Mouse (Mus musculus): Measurements from ENCODE around the gene Nrm. TPM values are rescaled to one million over a fixed set of nuclear protein-coding genes. Genes with fewer than 3 reads are reported as not detected.
"Not testable (repeated sequence)": the region's sequence is repeated elsewhere in the genome, so short reads cannot be mapped to it uniquely, and the experiment has no call there.

Gene Nrm
- polyA plus RNA-seq, 2 experiments from 2014 or later, result 38.4 to 44.7 TPM

DNA sequence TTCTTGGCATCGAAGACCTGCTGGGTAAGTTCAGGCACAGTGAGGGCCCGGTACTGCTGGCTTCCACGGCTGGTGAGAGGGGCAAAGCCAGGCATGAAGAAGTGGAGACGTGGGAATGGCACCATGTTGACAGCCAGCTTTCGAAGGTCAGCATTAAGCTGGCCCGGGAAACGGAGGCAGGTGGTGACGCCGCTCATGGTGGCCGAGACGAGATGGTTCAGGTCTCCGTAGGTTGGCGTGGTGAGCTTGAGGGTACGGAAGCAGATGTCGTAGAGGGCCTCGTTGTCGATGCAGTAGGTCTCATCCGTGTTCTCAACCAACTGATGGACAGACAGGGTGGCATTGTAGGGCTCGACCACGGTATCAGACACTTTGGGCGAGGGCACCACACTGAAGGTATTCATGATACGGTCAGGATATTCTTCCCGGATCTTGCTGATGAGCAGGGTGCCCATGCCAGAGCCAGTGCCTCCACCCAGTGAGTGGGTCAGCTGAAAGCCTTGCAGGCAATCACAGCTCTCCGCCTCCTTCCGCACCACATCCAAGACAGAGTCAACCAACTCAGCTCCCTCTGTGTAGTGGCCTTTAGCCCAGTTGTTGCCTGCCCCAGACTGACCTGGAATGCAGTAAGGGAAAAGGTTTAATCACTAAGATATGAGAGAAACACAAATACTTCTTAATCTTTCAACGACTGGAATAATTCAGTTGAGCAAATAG, 25.5 kb upstream of the Nrm start:
- no peak for ATAC-seq

GRCm38 (mm10) chr17:35836178-35836965, 24.7 kb upstream of the Nrm start:
- ATAC-seq, result no peak

DNA sequence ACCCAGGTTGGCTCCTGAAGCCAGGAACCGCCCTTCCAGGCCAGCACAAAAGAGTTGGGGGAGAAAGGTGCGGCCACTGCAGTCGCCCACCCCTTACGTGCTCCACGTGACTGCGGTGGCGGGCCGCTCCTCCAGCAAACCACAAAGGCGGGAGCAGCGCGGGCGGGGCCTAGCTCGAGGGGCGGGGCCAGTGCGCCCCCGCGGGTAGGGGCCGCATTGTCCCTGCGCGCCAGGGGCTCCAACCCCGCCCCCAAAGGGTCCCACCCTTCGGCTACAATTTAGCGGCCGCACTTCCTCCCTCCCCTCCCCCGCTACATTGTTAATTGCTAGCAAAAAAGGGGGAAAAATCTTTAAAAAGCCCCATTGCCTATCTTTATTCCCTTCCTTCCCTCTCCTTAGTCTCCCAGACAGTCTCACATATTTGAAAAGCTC, 24.1 kb upstream of the Nrm start:
- ATAC-seq, result no peak

DNA sequence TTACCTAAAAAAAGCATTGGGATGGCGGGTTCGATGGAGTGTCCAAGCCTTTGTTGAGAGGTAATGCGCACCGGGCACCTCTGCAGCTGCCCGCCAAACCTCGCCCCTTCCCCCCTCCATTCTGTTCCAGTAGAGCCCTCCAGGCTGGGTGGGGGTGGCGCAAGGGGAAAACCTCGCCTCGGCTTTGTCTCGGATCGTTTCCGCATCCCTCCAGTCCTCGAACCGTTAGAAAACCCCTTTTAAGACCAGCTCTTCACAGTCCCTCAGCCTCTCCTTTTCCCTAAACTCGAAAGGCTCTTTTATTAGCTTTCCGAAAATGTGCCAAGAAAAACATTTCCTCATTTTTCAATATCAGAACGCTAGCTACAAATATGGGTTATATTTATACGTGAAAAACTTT, 23.6 kb upstream of the Nrm start:
- no peak for ATAC-seq

DNA sequence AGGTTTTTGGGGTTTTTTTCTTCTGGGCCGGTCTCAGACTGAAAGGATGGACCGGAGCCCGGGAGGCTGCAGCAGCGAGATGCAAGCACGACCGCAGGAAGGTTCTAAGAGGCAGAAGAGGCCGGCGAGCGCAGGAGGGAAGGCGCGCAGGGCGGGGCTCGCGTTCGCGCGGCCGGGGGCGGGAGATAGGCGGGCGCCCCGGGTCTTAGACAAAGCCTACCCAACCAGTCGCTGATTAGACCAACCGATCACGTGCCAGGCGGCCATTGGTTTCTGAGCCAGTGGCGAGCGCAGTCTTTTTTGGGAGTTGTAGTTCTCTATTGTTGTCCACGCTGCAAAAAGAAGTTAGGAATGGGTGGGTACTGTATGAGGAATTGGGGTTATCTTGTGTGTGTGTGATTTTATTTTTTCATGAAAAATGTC, 23.0 kb upstream of the Nrm start, which contains the start of gene Tubb5:
TSS of gene Tubb5 (minus strand) at position 185 of the 423 bp plus-strand sequence.
- peak; percentile 40 for ATAC-seq

GRCm38 (mm10) chr17:35838570-35838969, 22.5 kb upstream of the Nrm start:
- ATAC-seq, result no peak

DNA sequence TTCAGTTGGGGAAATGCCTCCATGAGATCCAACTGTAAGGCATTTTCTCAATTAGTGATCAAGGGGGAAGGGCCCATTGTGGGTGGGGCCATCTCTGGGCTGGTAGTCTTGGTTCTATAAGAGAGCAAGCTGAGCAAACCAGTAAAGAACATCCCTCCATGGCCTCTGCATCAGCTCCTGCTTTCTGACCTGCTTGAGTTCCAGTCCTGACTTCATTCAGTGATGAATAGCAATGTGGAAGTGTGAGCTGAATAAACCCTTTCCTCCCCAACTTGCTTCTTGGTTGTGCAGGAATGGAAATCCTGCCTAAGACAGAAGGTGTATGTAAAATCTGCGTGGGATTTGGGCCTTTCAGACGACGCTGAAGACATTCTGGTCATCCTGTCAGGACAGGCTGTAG, 22.1 kb upstream of the Nrm start:
- ATAC-seq, result not testable (repeated sequence)

- ATAC-seq, result no peak
Measured at GRCm38 (mm10) chr17:35840561-35840960, 20.6 kb upstream of the Nrm start.

- peak; percentile 82 for ATAC-seq
Measured at GRCm38 (mm10) chr17:35841076-35841950, 19.8 kb upstream of the Nrm start, which contains the start of gene Mdc1. Gene Mdc1 (plus strand): TSS chr17:35841515.

- no peak for ATAC-seq
Measured at GRCm38 (mm10) chr17:35842006-35842405, 19.1 kb upstream of the Nrm start.

DNA sequence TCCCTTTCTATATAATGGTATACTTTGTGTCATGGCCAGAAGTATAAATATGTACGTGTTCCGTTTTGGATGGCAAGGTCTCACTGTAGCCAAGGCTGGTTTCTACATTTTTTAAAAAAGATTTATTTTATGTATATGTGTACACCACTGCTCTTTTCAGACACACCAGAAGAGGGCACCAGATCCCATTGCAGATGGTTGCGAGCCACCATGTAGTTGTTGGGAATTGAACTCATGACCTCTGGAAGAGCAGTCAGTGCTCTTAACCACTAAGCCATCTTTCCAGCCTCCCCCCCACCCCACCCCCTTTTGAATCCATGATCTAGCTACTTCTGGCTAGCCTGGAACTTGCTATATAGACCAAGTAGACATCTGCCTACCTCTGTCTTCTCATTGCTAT, 17.6 kb upstream of the Nrm start:
- ATAC-seq, result no peak

DNA sequence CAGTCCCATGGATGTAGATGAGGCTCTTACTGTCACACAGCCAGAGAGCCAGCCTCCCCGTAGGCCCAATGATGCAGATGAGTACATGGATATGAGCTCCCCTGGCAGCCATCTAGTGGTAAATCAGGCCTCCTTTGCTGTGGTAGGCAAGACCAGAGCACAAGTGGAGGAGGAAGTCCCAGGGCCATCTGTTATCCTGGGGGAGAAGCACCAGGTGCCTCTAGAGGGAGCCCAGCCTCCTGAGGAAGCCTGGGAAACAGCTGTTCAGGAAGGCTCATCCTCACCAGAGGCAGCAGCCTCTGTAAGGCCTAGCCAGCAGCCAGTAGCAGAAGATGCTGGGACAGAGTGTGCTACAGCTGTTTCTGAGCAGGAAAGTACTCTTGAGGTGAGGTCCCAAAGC, 13.0 kb upstream of the Nrm start:
- no peak for ATAC-seq

GRCm38 (mm10) chr17:35850974-35851373, 10.1 kb upstream of the Nrm start:
- ATAC-seq, result no peak

DNA sequence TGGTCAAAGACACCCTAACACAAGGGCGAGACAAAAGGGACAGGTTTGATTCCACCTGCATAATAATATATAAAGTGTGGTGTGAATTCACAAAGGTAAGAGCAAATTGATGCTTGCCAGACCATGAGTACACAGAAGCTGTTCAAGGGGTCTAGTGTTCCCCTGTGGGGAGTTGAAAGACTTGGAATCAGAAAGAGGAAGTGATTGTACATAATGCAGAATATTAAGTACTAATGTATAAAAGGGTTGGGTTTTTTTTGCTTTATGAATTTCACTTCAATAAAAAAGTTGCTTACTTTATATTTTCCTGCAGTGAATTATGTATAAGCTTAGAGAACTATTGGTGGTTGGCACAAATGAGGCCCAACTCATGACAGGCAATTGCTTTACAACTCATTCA, 1.7 kb upstream of the Nrm start:
- ATAC-seq, result no peak

DNA sequence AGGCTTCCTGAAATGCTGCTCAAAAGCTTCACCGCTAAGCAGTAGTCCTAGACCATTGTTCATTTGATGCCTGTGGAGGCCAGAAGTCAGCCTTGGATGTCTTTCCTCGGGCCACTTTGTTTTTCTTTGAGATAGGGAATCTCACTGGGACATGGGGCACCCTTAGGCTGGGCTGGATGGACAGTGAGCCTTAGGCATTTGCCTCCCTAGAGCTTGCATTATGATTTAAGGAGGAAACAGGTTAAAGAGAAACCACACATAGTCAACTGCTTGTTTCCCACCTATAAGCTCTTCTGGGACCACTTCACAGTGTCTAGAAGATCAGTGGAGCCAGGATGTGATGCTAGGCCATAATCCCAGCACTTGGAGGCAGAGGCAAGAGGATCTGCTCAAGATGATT, 1.3 kb upstream of the Nrm start:
- ATAC-seq, result no peak

DNA sequence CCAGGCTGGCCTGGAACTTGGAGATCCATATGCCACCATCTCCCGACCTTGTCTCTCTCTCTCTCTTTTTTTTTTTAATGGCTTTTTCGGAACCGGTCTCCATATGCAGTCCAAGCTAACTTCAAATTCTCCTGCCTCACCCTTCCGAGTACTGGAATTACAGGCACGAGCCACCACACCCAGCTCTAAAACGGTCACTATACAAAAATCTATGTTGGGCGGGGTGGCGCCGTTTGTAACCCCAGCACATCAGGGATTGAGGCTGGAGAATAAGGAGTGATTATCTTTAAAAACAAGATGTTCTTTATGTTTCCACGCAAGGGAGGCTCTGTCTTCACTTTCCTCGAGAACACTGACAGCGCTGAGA, 304 bp upstream of the Nrm start:
- no peak for ATAC-seq

DNA sequence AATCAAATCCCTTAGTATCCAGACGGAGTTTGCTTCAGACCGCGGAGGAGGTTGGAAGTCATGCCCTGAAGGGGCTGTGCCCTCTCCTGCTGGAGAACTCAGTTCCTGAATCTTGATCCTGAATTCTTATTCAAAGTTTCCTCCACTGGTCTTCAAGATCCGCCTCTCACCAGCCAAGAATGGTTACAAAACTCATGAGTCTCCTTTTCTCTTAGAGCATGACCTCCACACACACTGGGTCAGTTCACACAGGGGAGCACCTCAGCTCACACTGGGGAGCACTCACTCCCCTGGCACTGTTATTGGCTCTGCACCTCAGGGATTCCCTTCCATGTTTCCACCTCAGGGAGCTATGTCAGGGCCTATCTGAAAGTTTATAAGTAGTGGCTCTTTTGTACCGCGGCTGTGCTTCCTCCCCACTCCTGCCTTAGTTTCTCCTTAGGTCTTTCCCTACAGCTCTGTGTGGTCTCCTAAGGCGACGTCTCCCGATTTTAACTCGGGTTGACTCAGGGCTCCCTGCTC, 3.8 kb downstream of the Nrm start:
- ATAC-seq, result no peak

DNA sequence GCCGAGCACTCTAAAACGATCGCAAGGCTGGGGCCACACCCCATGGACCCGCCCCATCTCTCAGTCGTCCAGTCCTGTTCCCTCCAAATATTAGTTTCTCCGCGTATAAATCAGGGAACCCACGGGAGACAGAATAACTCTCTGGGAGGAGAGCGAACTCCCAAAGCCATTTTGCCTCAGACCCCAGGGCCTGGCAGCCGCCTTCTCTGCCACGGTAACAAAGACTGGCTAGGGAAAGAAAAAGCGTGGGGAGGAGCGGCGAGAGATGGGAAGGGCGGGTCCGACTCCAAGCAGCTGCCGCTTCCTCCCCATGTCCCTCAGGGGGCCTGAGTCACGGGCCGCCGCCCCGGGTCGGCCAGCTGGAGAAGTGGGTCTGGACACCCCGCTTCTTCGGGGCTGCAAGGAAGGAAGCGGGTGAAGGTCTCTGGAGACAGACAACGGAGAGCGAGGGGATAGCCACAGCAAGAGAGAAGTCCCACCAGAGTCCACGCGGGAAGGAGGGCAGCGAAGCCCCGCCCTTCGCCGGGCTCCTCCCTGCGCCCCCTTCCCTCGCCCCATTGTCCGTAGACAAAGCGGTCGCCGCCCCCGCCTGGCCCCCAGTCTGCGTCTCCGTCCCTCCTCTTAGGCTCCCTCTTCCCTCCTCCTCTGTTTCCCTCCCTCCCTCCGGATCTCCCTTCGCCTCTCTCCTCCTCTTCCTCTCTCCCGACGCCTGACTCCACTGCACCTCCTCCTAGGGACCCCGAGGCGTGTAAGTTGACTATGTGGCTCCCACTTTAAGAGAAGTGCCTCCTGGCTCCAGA, 4.6 kb downstream of the Nrm start, which contains the start of gene Ppp1r18:
TSS of gene Ppp1r18 (plus strand) at position 113 of the 800 bp plus-strand sequence.
- ATAC-seq, result no peak

DNA sequence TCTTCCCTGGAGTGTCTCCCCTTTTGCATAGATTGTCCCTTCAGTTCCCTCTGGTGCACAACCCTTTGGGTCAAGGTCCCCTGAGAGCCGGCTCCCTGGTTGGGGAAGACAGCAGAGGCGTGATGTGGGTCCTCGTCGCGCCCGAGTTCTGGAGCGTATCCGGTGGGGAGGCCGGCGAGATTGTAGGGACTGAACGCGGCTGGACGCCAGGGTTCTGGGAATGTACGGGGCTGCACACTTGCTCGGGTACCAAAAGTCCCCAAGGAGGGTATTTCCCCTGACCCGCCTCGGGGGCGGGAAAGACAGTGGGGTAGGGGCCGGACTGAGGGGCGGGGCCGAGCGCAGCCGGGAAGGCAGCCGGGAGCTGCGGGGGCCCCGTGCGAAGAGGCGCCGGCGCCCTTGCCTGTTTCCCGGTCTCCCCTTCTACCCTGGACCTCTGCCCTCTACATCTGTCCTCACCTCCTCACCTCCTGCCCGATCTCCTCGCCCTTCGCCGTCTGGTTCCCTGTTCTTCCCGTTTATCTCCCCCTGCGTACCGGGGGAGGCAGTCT, 5.2 kb downstream of the Nrm start:
- no peak for ATAC-seq

DNA sequence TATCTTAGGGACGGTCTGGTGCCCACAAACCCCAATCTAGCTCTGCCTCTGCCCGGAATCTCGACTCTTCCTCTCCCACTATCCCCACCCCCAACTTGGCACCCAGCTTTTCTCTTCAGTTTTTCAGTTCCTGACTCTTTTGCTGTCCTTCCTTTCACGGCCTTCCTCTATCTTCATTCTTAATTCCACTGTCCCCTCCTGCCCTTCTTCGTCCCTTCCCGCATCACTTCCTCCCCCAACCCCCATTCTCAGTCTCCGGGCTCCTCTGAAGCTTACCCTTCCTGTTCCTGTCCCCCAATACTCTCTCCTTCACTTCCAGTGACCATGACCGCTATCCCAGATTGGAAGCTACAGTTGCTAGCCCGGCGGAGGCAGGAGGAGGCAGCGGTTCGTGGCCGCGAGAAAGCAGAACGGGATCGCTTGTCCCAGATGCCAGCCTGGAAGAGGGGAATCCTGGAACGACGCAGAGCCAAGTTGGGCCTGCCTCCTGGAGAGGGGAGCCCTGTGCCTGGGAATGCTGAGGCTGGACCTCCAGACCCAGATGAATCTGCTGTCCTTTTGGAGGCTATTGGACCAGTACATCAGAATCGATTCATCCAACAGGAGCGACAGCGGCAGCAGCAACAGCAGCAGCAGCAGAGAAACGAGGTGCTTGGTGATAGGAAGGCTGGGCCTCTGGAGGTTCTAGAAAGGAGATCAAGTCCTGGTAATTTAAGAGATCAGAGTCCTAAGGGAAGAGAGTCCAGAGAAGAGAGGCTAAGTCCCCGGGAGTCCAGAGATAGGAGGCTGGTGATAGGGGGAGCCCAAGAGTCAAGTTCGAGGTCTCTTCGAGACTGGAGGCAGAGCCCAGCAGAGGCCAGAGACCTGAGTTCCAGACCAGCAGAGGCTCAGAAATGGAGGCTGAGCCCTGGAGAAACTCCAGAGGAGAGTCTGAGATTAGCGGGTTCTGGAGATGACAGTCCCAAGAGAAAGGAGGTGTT, 6.1 kb downstream of the Nrm start:
- no peak for ATAC-seq

Measured in activated CD4-positive, CD25-positive, alpha-beta regulatory T cell, adult 4 months (primary cell).